Mouse (Mus musculus): ENCODE measurements around the gene Myo5c. TPM values are rescaled to one million over a fixed set of nuclear protein-coding genes. Genes with fewer than 3 reads are reported as not detected.

Gene Myo5c
- polyA plus RNA-seq, 1 experiment, result 53.2 TPM

DNA sequence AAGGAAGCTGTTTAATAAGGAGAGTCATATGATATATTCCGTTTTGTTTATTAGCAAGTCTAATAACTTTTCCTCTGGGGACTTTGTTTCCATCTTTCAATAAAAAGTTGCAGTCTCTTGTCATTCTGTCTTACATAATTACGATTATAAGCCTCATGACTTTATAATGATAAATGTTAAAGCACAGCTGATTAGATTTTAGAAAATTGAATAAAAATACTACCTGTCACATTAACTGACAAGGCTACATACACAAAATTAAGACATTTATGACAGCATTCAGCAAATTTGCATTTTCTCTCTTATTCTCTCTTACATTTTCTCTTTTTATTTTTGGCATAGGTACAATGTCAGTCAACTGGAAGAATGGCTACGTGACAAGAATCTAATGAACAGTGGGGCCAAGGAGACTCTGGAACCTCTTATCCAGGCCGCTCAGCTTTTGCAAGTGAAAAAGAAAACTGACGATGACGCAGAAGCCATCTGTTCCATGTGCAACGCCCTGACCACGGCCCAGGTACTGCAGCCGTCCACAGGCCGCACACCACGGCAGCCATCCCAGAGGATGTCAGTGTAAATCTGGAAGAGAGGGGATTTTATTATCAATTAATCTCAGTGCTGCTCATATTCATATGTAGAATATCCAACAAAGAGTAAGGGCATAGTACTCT is 16.9 kb upstream of the Myo5c start:
- Histone ChIP-seq H3K4me3 (replicated peaks; ENCODE audit: extremely low read depth, low read depth, low read length) (no peak overlapping the region), H3K4me1 (ENCODE audit: control insufficient read depth, insufficient read depth, low read length) (no peaks in the 10 kb centered on the region)
- TF ChIP-seq POLR2A (IDR thresholded peaks at IDR 0.05; ENCODE audit: borderline replicate concordance, extremely low read depth, low read depth, low read length) (no peak), CTCF (IDR thresholded peaks at IDR 0.05; ENCODE audit: insufficient read depth, low read length) (no peak)
- DNase-seq, result no peak
- WGBS, result 94% methylated on average over 11 of the region's 11 CpGs

DNA sequence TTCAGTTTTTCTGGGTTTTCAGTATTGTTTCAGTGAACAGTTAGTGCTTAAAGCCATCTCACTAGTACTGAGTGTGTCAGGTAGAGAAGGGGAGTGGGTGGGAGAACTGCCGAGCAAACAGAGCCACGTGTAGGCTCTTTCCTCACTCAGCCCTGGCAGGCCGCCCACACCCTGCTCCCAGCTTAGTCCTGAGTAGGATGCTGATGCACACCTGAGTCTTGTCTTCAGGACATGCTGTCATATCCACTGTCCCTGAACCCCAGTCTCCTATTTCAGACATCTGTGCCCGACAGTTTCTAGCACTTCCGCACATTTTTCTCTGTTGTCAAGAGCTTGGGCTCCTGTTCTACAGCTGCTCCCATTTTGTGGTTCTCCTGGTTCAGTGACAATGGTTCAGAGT is 11.9 kb upstream of the Myo5c start:
- DNase-seq, result no peak
- Histone ChIP-seq H3K4me1 (ENCODE audit: control insufficient read depth, insufficient read depth, low read length) (no peaks in the 10 kb centered on the region), H3K4me3 (replicated peaks; ENCODE audit: extremely low read depth, low read depth, low read length) (no peak overlapping the region)
- TF ChIP-seq POLR2A (IDR thresholded peaks at IDR 0.05; ENCODE audit: borderline replicate concordance, extremely low read depth, low read depth, low read length) (no peak), CTCF (IDR thresholded peaks at IDR 0.05; ENCODE audit: insufficient read depth, low read length) (no peak)
- 65% methylated on average over 5 of the region's 5 CpGs for WGBS

GRCm38 (mm10) chr9:75221420-75222287 is 10.2 kb upstream of the Myo5c start:
- TF ChIP-seq CTCF (IDR thresholded peaks at IDR 0.05; ENCODE audit: insufficient read depth, low read length) (no peak), POLR2A (IDR thresholded peaks at IDR 0.05; ENCODE audit: borderline replicate concordance, extremely low read depth, low read depth, low read length) (no peak)
- H3K4me3 ChIP-seq (replicated peaks; ENCODE audit: extremely low read depth, low read depth, low read length), result no peak overlapping the region
- DNase-seq, result peak; percentile 65
- no peaks in the 10 kb centered on the region for H3K4me1 ChIP-seq (ENCODE audit: control insufficient read depth, insufficient read depth, low read length)
- WGBS, result 64% methylated on average over 10 of the region's 10 CpGs

DNA sequence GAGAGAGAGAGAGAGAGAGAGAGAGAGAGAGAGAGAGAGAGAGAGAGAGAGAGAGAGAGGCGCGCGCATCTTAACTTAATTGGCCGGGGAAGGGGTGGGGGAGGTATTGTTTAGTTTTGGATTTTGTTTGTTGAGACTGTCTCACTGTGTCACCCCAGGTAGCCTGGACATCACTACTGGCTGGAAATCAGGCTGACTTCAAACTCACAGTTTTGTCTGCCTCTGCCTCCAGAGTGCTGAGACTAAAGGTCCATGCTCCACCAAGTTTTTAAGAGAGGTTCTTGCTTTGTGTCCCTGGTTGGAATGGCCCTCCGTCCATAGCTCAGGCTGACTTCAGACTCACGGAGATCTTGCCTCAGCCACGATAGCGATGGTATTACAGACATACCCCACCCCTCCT is 1.0 kb downstream of the Myo5c start:
- WGBS, result 48% methylated on average over 8 of the region's 8 CpGs
- no peak for TF ChIP-seq CTCF (IDR thresholded peaks at IDR 0.05; ENCODE audit: insufficient read depth, low read length)
- no peak for TF ChIP-seq POLR2A (IDR thresholded peaks at IDR 0.05; ENCODE audit: borderline replicate concordance, extremely low read depth, low read depth, low read length)
- DNase-seq, result no peak
- Histone ChIP-seq H3K4me1 (ENCODE audit: control insufficient read depth, insufficient read depth, low read length) (no peaks in the 10 kb centered on the region), H3K4me3 (replicated peaks; ENCODE audit: extremely low read depth, low read depth, low read length) (peak overlapping the region; percentile 57)

DNA sequence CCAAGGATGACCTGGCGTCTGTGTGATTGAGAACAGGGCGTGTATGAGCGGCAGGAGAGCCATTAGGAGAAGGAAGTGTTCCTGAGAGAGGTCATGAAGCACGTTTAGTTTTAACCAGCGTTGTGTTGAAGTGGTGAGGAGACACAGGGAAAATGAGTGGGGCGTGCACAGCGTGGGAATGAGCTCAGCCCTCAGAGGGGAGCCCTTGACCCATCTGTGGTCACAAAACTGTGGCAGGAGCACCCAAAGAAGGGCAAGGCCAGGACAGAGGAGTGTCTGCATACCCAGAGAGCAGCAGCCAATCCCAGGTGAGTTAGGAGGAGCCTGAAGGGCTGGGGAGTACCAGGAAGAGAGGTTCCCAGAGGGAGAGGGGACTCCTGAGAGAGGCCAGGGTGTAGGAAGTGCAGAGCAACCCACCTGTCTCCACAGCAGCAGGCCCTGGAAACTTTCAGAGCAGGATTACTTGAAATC is 2.5 kb downstream of the Myo5c start:
- Histone ChIP-seq H3K4me1 (ENCODE audit: control insufficient read depth, insufficient read depth, low read length) (no peaks in the 10 kb centered on the region), H3K4me3 (replicated peaks; ENCODE audit: extremely low read depth, low read depth, low read length) (peak overlapping the region; percentile 19)
- WGBS, result 36% methylated on average over 7 of the region's 7 CpGs
- TF ChIP-seq POLR2A (IDR thresholded peaks at IDR 0.05; ENCODE audit: borderline replicate concordance, extremely low read depth, low read depth, low read length) (peak; percentile 51; the same call in 1 of the 2 replicates), CTCF (IDR thresholded peaks at IDR 0.05; ENCODE audit: insufficient read depth, low read length) (no peak)
- DNase-seq, result peak; percentile 68

DNA sequence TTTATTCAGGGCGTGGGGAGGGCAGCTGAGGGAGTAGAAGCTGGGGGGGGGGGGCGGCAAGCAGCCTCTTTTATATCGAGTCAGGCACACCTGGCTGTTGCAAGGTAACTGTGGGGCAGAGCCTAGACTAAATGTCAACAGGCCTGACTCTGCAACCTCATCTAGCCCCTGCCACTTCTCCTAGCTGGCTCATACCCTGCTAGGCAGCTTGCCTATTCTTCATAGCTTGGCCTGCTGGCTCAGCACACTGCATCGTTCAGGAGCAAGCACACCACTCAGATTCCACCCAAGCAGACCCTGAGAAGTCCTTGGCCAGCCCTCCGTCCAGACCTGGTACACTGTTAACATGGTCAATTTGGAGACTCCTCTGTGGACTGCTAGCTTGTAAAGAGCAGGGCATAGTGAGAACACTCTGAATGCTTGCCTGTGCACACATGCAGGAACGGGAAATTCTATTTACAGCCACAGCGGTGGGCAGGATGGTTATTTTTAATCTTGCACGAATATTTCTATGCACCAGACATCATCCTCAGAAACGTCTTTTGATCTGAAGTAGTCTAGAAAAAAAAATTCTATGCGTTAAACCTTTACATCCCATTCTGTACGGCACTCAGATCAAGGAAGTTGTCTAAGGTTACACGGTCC is 3.3 kb downstream of the Myo5c start:
- no peak for DNase-seq
- TF ChIP-seq POLR2A (IDR thresholded peaks at IDR 0.05; ENCODE audit: borderline replicate concordance, extremely low read depth, low read depth, low read length), result no peak
- TF ChIP-seq CTCF (IDR thresholded peaks at IDR 0.05; ENCODE audit: insufficient read depth, low read length), result no peak
- WGBS, result 50% methylated on average over 12 of the region's 12 CpGs
- Histone ChIP-seq H3K4me3 (replicated peaks; ENCODE audit: extremely low read depth, low read depth, low read length) (no peak overlapping the region), H3K4me1 (ENCODE audit: control insufficient read depth, insufficient read depth, low read length) (no peaks in the 10 kb centered on the region)

DNA sequence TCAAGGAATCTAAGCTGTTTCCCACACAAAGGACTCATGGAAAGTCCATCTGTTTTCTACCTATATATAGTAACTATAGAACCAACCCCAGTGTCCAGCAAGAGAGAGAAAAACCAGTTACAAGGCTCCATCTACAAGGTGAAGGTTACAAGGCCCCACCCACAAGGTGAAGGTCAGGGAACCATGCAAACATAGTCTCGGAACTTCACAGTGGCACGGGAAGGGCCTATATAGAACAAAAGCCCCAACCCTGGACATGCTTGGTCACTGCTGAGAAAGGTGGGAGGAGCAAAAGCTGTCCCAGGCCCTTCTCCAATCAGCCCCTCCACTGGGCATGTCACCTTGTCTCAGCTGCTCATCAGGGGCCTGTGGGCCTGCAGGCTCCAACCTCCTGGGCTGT is 3.9 kb downstream of the Myo5c start:
- Histone ChIP-seq H3K4me1 (ENCODE audit: control insufficient read depth, insufficient read depth, low read length) (no peaks in the 10 kb centered on the region), H3K4me3 (replicated peaks; ENCODE audit: extremely low read depth, low read depth, low read length) (no peak overlapping the region)
- WGBS, result 42% methylated on average over 2 of the region's 2 CpGs
- TF ChIP-seq CTCF (IDR thresholded peaks at IDR 0.05; ENCODE audit: insufficient read depth, low read length) (no peak), POLR2A (IDR thresholded peaks at IDR 0.05; ENCODE audit: borderline replicate concordance, extremely low read depth, low read depth, low read length) (no peak)
- no peak for DNase-seq

- 60% methylated on average over 12 of the region's 12 CpGs for WGBS
- H3K4me1 ChIP-seq (ENCODE audit: control insufficient read depth, insufficient read depth, low read length), result no peaks in the 10 kb centered on the region
- peak; percentile 15; the same call in 1 of the 2 replicates for TF ChIP-seq POLR2A (IDR thresholded peaks at IDR 0.05; ENCODE audit: borderline replicate concordance, extremely low read depth, low read depth, low read length)
- no peak for TF ChIP-seq CTCF (IDR thresholded peaks at IDR 0.05; ENCODE audit: insufficient read depth, low read length)
- DNase-seq, result peak; percentile 72
- H3K4me3 ChIP-seq (replicated peaks; ENCODE audit: extremely low read depth, low read depth, low read length), result no peak overlapping the region
These were observed 4.8 kb downstream of the Myo5c start for GRCm38 (mm10) chr9:75236416-75237308.
